Mouse (Mus musculus) MEL (cell line): ENCODE data around the gene Gm21969.

ENCODE experiments used
- CHD1 ChIP-seq: IDR thresholded peaks from 2 replicates; pipeline ENCODE4 v1.6.1; 2012; ENCODE audit warnings: low read depth, mild to moderate bottlenecking, inconsistent platforms, low read length, improper control_type of control experiment
- CTCF ChIP-seq, 3 experiments: IDR thresholded peaks in 2 of 3; conservative IDR thresholded peaks in 1 of 3; 2 replicates each; pipeline ENCODE4 v1.5.1; 2011 to 2012; ENCODE audit warnings: low read length in 3 of 3, low read depth in 2 of 3, mild to moderate bottlenecking in 2 of 3, improper control_type of control experiment in 1 of 3, inconsistent platforms in 1 of 3, mixed read lengths in 1 of 3, moderate library complexity in 1 of 3; ENCODE audit not compliant: control insufficient read depth in 1 of 3, insufficient read depth in 1 of 3, poor library complexity in 1 of 3, severe bottlenecking in 1 of 3
- ELF1 ChIP-seq: IDR thresholded peaks from 2 replicates; pipeline ENCODE4 v1.6.1; 2014; ENCODE audit warnings: low read depth, mild to moderate bottlenecking, inconsistent platforms, low read length, improper control_type of control experiment, moderate library complexity
- EP300 ChIP-seq, 2 experiments: IDR thresholded peaks; 2 replicates each; pipeline ENCODE4 v1.6.1; 2011; ENCODE audit warnings: improper control_type of control experiment in 2 of 2, low read length in 2 of 2, low read depth in 1 of 2, mild to moderate bottlenecking in 1 of 2
- GATA1 ChIP-seq: IDR thresholded peaks from 2 replicates; pipeline ENCODE4 v1.6.1; 2011; ENCODE audit warnings: low read depth, low read length, improper control_type of control experiment
- JUND ChIP-seq: IDR thresholded peaks from 2 replicates; pipeline ENCODE4 v1.6.1; 2011; ENCODE audit warnings: low read depth, mild to moderate bottlenecking, improper control_type of control experiment, low read length
- MXI1 ChIP-seq: IDR thresholded peaks from 2 replicates; pipeline ENCODE4 v1.6.1; 2011; ENCODE audit warnings: mild to moderate bottlenecking, low read depth, low read length, improper control_type of control experiment
- NRF1 ChIP-seq: IDR thresholded peaks from 2 replicates; pipeline ENCODE4 v1.6.1; 2014; ENCODE audit warnings: low read depth, mild to moderate bottlenecking, inconsistent platforms, low read length, improper control_type of control experiment, moderate library complexity; ENCODE audit not compliant: poor library complexity, insufficient read depth, severe bottlenecking
- POLR2A ChIP-seq, 2 experiments: IDR thresholded peaks; 2 replicates each; pipeline ENCODE4 v1.6.1; 2011 to 2012; ENCODE audit warnings: low read length in 2 of 2, mild to moderate bottlenecking in 2 of 2, control low read depth in 1 of 2, improper control_type of control experiment in 1 of 2, low read depth in 1 of 2, moderate library complexity in 1 of 2; ENCODE audit not compliant: control insufficient read depth in 1 of 2, insufficient read depth in 1 of 2, poor library complexity in 1 of 2
- POLR2AphosphoS2 ChIP-seq: IDR thresholded peaks from 2 replicates; pipeline ENCODE4 v1.6.1; 2011; ENCODE audit warnings: low read length, improper control_type of control experiment
- TAL1 ChIP-seq: IDR thresholded peaks from 2 replicates; pipeline ENCODE4 v1.6.1; 2012; ENCODE audit warnings: mild to moderate bottlenecking, inconsistent platforms, low read length, moderate library complexity, mixed read lengths
- ZC3H11A ChIP-seq: IDR thresholded peaks from 2 replicates; pipeline ENCODE4 v1.6.1; 2012; ENCODE audit warnings: low read depth, mild to moderate bottlenecking, inconsistent platforms, low read length, improper control_type of control experiment
- ZMIZ1 ChIP-seq: IDR thresholded peaks from 2 replicates; pipeline ENCODE4 v1.6.1; 2012; ENCODE audit warnings: low read depth, mild to moderate bottlenecking, inconsistent platforms, low read length, improper control_type of control experiment, moderate library complexity

GRCm38 (mm10) chr4:139641829-139642425 lies 38.9 kb downstream of the Gm21969 start:
- TF ChIP-seq CTCF (IDR thresholded peaks at IDR 0.05 in 2 of 3, conservative IDR thresholded peaks at IDR 0.05 in 1 of 3; ENCODE audit: control insufficient read depth in 1 of 3, insufficient read depth in 1 of 3, low read depth in 2 of 3, low read length in 3 of 3, poor library complexity in 1 of 3, severe bottlenecking in 1 of 3) (no peak), GATA1 (no peak), EP300 (IDR thresholded peaks at IDR 0.05; ENCODE audit: low read depth in 1 of 2, low read length in 2 of 2) (no peak), MXI1 (no peak), POLR2AphosphoS2 (no peak), NRF1 (no peak), JUND (no peak), ZMIZ1 (no peak), ZC3H11A (no peak), CHD1 (no peak), ELF1 (no peak), TAL1 (no peak), POLR2A (IDR thresholded peaks at IDR 0.05; ENCODE audit: control insufficient read depth in 1 of 2, insufficient read depth in 1 of 2, low read depth in 1 of 2, low read length in 2 of 2, poor library complexity in 1 of 2) (no peak)
